Mouse (Mus musculus) adrenal gland (tissue): ENCODE results near the gene Upk3a.

Experiments
- intact Hi-C: fragments of 180-260 bp; cut with DNase I; formaldehyde crosslinking; loops from one replicate; pipeline ENCODE4 v1.15.1; 2025
- long read RNA-seq, 2 experiments: library from polyadenylated mRNA; unstranded; transcript quantifications; one replicate each; pipeline ENCODE4 v2.0.0; 2020; ENCODE audit warnings: borderline replicate concordance in 1 of 2; ENCODE audit not compliant: insufficient replicate concordance in 1 of 2

Gene Upk3a
- long read RNA-seq, experiment 1 = 0 reads
- long read RNA-seq, experiment 2 = 0 reads

GRCm38 (mm10) chr15:85016951-85017664 is at the start of gene Upk3a:
Upk3a (plus strand) TSS chr15:85017141.
- intact Hi-C loops = loop anchor here (5.0 kb wide), 1 partner anchor 55 kb away; no protein-coding TSS in a partner anchor

- intact Hi-C loops = no loop called here
Measured at GRCm38 (mm10) chr15:84968534-84968933, 48.4 kb upstream of the Upk3a start.

- intact Hi-C loops = no loop called here
Measured at GRCm38 (mm10) chr15:84972860-84973543, 43.9 kb upstream of the Upk3a start.

- intact Hi-C loops = no loop called here
Measured at GRCm38 (mm10) chr15:84973544-84973871, 43.4 kb upstream of the Upk3a start.

DNA sequence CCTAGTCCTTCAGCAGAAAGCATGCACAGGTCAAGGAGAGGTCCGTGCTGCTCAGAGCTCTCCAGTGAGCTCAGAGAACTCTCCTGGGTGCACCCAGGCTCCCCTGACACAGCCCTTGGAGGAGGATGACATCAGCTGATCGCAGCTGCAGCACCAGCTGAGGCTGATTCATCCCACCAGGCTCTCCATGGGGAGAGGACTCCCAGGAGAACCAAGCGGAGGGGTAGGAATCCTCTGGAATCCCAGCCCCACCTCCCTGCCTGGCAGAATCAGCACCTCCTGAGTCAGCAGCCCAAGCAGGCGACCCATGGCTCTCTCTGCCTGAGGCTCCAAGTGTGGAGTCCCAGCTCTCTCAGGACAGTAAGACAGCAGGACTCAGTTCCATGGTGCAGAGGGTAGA is 41.2 kb upstream of the Upk3a start:
- intact Hi-C loops = no loop called here

- intact Hi-C loops = loop anchor here (10.0 kb wide), 1 partner anchor 127 kb away; the partner anchor contains the start of gene Phf21b
Measured at GRCm38 (mm10) chr15:84981609-84982313, 35.2 kb upstream of the Upk3a start.

DNA sequence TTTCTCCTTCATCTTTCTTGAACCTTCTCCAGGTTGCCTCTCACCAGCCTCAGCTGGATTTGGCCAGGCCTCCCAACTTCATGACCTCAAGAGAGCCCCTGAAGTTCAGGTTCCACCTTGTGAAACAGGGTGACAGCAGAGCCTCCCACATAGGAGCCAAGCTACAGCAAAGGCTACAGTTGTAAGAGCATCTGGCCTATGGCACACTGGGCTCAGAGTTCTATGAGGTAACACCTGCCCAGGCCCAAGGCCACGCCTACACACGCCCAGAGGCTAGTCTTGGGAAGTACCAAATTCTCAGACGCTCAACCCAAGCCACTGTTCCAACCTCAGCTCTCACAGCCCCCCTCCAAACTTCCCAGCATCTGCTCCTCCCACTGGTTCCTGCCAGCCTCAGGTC is 34.1 kb upstream of the Upk3a start:
- intact Hi-C loops = loop anchor here (10.0 kb wide), 1 partner anchor 128 kb away; the partner anchor contains the start of gene Phf21b

- intact Hi-C loops = loop anchor here (10.0 kb wide), 1 partner anchor 129 kb away; the partner anchor contains the start of gene Phf21b
Measured at GRCm38 (mm10) chr15:84983721-84984120, 33.2 kb upstream of the Upk3a start.

- intact Hi-C loops = loop anchor here (5.0 to 10.0 kb wide), 2 partner anchors 58 to 131 kb away; partner anchors contain the start of gene Phf21b
Measured at GRCm38 (mm10) chr15:84985516-84986160, 31.3 kb upstream of the Upk3a start.

DNA sequence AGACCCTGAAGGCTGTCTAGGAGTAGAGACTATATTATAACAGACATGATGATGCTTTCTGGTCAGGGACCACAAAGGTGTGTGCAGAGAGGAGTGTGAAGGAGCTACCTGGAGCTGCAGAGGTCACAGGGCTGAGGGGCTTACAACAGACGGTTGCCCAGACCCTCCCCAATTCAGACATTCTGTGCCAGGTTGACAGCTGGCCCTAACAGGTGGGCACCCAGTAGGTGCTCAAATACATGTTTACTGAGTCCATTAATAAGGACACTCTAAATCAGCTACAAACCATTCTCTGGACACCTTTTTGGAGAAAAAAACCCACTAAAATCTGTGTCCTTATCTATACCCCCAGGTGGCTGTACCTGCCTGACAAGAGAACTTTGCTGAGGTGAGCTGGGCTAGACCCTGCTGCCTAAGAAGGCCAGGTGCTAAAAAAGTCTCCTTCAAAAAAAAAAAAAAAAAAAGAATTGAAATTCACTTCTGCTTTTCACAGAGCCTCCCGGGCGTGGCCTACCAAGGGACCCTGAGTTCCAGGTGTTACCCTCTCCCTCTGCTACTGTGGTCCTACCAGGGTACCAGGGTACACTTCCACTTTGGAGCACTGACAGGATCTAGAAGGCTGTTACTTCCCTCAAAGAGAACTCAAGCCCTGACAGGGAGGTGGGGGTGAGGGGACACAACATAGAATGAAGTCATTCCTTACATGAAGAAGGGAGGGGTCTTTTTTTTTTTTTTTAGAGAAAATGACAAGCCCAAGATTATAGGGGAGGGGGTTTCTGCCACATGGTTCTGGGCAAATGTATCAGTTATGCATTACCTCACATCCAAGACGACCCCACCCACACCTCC is 30.5 kb upstream of the Upk3a start:
- intact Hi-C loops = loop anchor here (5.0 to 10.0 kb wide), 2 partner anchors 59 to 132 kb away; partner anchors contain the start of gene Phf21b

DNA sequence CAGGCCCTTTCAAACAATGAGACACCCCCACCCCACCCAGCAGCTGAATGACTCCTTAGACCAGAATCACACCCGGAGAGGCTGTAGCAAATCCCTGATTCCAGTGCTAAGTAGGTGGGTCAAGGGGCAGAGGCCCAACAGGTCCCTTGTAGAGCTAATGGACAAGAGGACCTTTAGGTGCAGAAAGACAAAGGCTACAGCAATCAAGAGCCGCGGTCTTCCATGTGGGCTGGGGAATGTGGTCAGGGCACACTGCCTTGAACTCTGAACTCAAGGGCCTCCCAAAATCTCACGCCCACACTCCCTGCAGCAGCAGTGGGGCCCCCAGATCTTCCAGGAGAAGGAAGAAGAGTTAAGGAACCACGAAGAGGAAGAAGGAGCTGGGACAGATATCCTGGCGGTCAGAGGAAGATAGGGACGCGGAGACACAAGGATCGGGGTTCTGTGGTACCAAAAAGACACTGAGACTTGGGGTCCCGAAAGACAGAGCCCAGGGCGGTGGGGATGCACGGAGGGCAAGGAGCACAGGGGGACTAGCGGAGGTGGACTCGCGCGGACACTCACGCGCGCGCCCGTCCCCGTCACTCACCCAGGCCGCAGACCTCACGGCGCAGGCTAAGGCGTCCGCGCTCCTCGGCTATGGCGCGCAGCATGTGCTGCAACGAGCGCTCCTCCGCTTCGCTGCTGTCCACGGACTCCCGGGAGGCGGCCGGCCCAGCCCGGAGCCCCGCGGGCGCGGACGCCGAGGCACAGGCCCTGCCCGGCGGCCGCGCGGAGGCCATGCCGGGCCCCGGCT is 29.7 kb upstream of the Upk3a start:
- intact Hi-C loops = loop anchor here (5.0 to 10.0 kb wide), 2 partner anchors 60 to 132 kb away; partner anchors contain the start of gene Phf21b

DNA sequence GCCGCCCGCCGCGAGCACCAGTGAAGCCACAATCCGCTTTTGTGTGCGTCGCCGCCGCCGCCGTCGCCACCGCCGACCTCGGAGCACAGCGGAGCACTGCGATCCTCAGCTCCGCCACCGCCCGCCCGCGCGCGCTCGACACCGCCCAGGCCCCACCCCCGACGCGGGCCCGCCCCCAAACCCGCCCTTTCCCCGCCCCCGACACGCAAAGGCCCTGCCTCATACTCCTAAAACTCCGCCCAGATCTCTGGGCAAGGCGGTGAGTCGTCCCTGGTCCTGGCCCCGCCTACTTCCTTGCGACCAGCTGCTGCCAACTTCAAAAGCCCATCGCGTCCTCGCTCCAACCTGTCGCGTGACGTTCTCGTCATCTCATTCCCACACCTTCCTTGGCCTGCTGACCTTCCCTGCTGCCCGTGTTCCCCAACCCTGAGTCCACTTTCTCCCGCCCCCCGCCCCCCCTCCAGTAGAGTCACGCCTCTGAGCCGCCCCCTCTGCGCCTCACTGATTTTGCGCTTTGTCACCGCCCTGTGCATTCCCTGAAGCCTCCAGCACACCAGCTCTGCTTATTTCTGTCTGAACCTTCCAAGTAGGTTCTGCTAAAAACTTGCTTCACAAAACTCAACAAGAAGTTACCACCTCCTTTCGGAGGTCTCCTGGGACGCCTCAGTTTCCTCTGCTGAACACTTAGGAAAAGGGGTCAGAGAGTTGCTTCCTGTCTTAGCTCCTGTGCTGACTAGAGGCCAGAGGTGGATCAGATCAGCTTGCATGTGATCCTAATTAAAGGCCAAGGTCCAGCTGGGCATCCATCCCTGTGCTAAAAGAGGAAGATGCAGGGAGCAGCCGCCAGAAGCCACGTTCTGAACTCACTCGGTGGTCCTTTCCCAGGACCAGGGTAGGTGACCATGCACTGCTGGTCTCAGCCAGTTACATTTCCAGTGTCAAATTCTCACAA is 28.8 kb upstream of the Upk3a start, which contains the start of gene 5031439G07Rik:
Gene 5031439G07Rik, minus strand, starts transcription at position 678 of the 952 bp plus-strand sequence.
- intact Hi-C loops = loop anchor here (5.0 to 10.0 kb wide), 2 partner anchors 61 to 133 kb away; partner anchors contain the start of gene Phf21b

DNA sequence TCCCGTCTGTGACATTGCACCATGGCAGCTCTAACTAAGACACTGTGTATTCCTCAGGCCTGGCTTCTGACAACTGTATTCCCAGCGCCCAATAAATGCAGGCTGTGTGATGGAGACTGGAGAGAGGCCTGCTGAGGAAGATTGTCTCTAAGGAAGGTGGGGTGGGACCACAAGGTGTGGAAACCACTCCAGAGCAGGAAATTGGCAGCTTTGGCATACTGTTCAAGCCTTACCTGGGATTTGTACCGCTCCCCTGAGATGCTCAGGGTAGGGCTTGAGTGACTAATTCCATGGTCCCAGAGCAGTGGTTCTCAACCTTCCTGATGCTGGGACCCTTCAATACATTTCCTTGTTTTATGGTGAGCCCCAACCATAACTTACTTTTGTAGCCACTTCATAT is 27.8 kb upstream of the Upk3a start:
- intact Hi-C loops = loop anchor here (5.0 to 10.0 kb wide), 2 partner anchors 62 to 134 kb away; partner anchors contain the start of gene Phf21b

- intact Hi-C loops = loop anchor here (5.0 to 10.0 kb wide), 2 partner anchors 62 to 135 kb away; partner anchors contain the start of gene Phf21b
Measured at GRCm38 (mm10) chr15:84989771-84990170, 27.2 kb upstream of the Upk3a start.

GRCm38 (mm10) chr15:84994498-84994897 is 22.4 kb upstream of the Upk3a start:
- intact Hi-C loops = no loop called here

DNA sequence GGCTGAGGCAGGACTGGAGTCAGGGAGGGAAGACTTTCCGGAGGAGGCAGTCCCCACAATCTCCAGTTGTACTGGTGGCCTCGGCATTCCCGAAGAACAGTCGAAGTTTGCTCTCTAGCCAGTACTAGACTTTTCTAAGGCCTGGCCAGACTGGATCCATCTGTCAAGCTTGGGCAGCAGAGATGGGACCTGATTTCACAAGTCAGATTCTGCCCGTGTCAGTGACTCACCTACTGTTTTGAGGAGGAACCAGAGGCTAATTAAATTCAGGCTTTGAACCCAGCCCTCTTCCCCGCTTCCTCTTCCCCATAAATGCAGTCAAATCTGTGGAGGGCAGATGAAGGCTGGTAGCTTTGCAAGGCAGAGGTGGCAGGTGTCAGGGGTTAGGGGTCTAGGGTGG is 21.9 kb upstream of the Upk3a start:
- intact Hi-C loops = no loop called here

DNA sequence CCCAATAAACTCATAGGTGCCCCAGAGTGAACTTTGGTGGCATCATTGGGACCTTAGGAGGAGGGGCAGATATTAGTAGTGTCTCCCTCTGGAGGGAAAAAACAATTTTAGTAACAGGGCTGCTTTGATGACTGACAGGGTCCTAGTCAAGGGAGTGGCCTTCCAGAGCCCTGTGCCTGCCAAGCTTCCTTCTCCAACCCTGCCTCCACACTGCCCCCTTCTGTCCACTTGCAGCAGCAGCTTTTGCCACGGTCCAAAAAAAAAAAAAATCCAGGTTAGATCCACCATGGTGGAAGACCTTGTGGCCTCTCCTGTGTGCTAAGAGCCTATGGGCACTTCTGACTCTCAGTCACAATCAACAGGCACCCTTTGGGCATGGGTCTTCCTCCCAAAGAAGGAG is 21.0 kb upstream of the Upk3a start:
- intact Hi-C loops = no loop called here
